Mouse (Mus musculus) adrenal gland, adult 8-10 months (tissue): ENCODE results near the gene Klhl40. TPM values are rescaled to one million over a fixed set of nuclear protein-coding genes. Genes with fewer than 3 reads are reported as not detected.
A peak's percentile ranks its signal among the peaks of the same experiment; 100 is the strongest.

Experiments used
- DNase-seq: peaks from one replicate; pipeline ENCODE4 v3.0.0; 2022
- total RNA-seq, 4 experiments: library from RNA; stranded (reverse); gene quantifications; 2 replicates each; pipeline ENCODE4 v1.2.4; 2022

The Klhl40 gene
- total RNA-seq, 4 experiments from 2014 or later: 0.15 TPM; not detected in 3

- DNase-seq: no peak
Observed at GRCm38 (mm10) chr9:121778066-121778624, 738 bp downstream of the Klhl40 start.

- no peak for DNase-seq
Observed at GRCm38 (mm10) chr9:121784801-121785200, 7.4 kb downstream of the Klhl40 start.

GRCm38 (mm10) chr9:121785261-121785660 lies 7.9 kb downstream of the Klhl40 start:
- no peak for DNase-seq

- DNase-seq: no peak
Observed at GRCm38 (mm10) chr9:121786359-121786758, 9.0 kb downstream of the Klhl40 start.

GRCm38 (mm10) chr9:121791206-121791605 lies 13.8 kb downstream of the Klhl40 start:
- DNase-seq: peak; percentile 28

- no peak for DNase-seq
Observed at GRCm38 (mm10) chr9:121791757-121792521, 14.5 kb downstream of the Klhl40 start, which contains the start of gene Hhatl. Gene Hhatl (minus strand): TSS chr9:121792507.

GRCm38 (mm10) chr9:121794972-121795539 lies 17.6 kb downstream of the Klhl40 start:
- no peak for DNase-seq

- no peak for DNase-seq
Observed at GRCm38 (mm10) chr9:121797722-121798121, 20.3 kb downstream of the Klhl40 start.

- no peak for DNase-seq
Observed at GRCm38 (mm10) chr9:121798887-121799520, 21.6 kb downstream of the Klhl40 start.

GRCm38 (mm10) chr9:121802747-121803146 lies 25.3 kb downstream of the Klhl40 start:
- no peak for DNase-seq

- no peak for DNase-seq
Observed at GRCm38 (mm10) chr9:121807546-121807945, 30.1 kb downstream of the Klhl40 start.

GRCm38 (mm10) chr9:121807947-121808346 lies 30.5 kb downstream of the Klhl40 start:
- no peak for DNase-seq

- DNase-seq: no peak
Observed at GRCm38 (mm10) chr9:121808511-121808910, 31.1 kb downstream of the Klhl40 start.

GRCm38 (mm10) chr9:121810081-121810821 lies 32.8 kb downstream of the Klhl40 start:
- no peak for DNase-seq

- no peak for DNase-seq
Observed at GRCm38 (mm10) chr9:121815183-121815582, 37.8 kb downstream of the Klhl40 start.

GRCm38 (mm10) chr9:121819073-121819770 lies 41.8 kb downstream of the Klhl40 start:
- peak; percentile 63 for DNase-seq

GRCm38 (mm10) chr9:121819771-121820471 lies 42.5 kb downstream of the Klhl40 start:
- DNase-seq: no peak

- no peak for DNase-seq
Observed at GRCm38 (mm10) chr9:121820765-121821164, 43.4 kb downstream of the Klhl40 start.

GRCm38 (mm10) chr9:121822585-121822991 lies 45.2 kb downstream of the Klhl40 start:
- DNase-seq: no peak

- DNase-seq: no peak
Observed at GRCm38 (mm10) chr9:121823051-121823450, 45.6 kb downstream of the Klhl40 start.

- DNase-seq: no peak
Observed at GRCm38 (mm10) chr9:121823991-121824390, 46.6 kb downstream of the Klhl40 start.
